Mouse (Mus musculus) lung, postnatal 25 days (tissue): ENCODE data around the gene Fbxl19.
"Not testable (repeated sequence)": the region's sequence is repeated elsewhere in the genome, so short reads cannot be mapped to it uniquely, and the experiment has no call there.

Experiments used
- DNase-seq: peaks from one replicate; pipeline ENCODE4 v3.0.0; 2022; ENCODE audit warnings: low spot score

Fbxl19 gene

GRCm38 (mm10) chr7:127730170-127730569, 14.2 kb upstream of the Fbxl19 start:
- no peak for DNase-seq

- not testable (repeated sequence) for DNase-seq
Measured at GRCm38 (mm10) chr7:127732066-127732465, 12.3 kb upstream of the Fbxl19 start, which contains the start of gene Ctf2. Ctf2 (minus strand) TSS chr7:127732166.

- DNase-seq = peak; percentile 97
Measured at GRCm38 (mm10) chr7:127745251-127745651, 908 bp downstream of the Fbxl19 start.

GRCm38 (mm10) chr7:127745652-127746493, 1.5 kb downstream of the Fbxl19 start:
- peak; percentile 99 for DNase-seq

- no peak for DNase-seq
Measured at GRCm38 (mm10) chr7:127746494-127747491, 2.5 kb downstream of the Fbxl19 start.

- no peak for DNase-seq
Measured at GRCm38 (mm10) chr7:127747559-127748234, 3.4 kb downstream of the Fbxl19 start.

- no peak for DNase-seq
Measured at GRCm38 (mm10) chr7:127748235-127748560, 3.9 kb downstream of the Fbxl19 start.

GRCm38 (mm10) chr7:127750131-127751127, 6.1 kb downstream of the Fbxl19 start:
- DNase-seq = peak; percentile 49

- DNase-seq = no peak
Measured at GRCm38 (mm10) chr7:127751619-127752018, 7.3 kb downstream of the Fbxl19 start.

GRCm38 (mm10) chr7:127752069-127752468, 7.7 kb downstream of the Fbxl19 start:
- no peak for DNase-seq

- DNase-seq = no peak
Measured at GRCm38 (mm10) chr7:127753158-127753557, 8.8 kb downstream of the Fbxl19 start.

- DNase-seq = no peak
Measured at GRCm38 (mm10) chr7:127753741-127754140, 9.4 kb downstream of the Fbxl19 start.

GRCm38 (mm10) chr7:127759716-127760115, 15.4 kb downstream of the Fbxl19 start:
- DNase-seq = no peak

- no peak for DNase-seq
Measured at GRCm38 (mm10) chr7:127760478-127760877, 16.1 kb downstream of the Fbxl19 start.

- peak; percentile 76 for DNase-seq
Measured at GRCm38 (mm10) chr7:127761026-127761425, 16.7 kb downstream of the Fbxl19 start.

- no peak for DNase-seq
Measured at GRCm38 (mm10) chr7:127763642-127764041, 19.3 kb downstream of the Fbxl19 start.

- DNase-seq = no peak
Measured at GRCm38 (mm10) chr7:127765756-127766155, 21.4 kb downstream of the Fbxl19 start.

- DNase-seq = no peak
Measured at GRCm38 (mm10) chr7:127766851-127767609, 22.7 kb downstream of the Fbxl19 start.

GRCm38 (mm10) chr7:127767671-127768345, 23.5 kb downstream of the Fbxl19 start:
- no peak for DNase-seq
